Mouse (Mus musculus) heart, embryonic 15.5 days (tissue): ENCODE data around the gene Cav2. TPM values are rescaled to one million over a fixed set of nuclear protein-coding genes. Genes with fewer than 3 reads are reported as not detected.

Experiments used
- ATAC-seq: fragments of 200-750 bp; cut with Nextera tagmentation; replicated peaks from 2 replicates; pipeline ENCODE4 v1.8.0; 2017; ENCODE audit warnings: low read depth, moderate TSS enrichment; ENCODE audit not compliant: insufficient number of reproducible peaks, insufficient read depth, low FRiP score
- H3K27ac ChIP-seq: fragments of 300-500 bp; sonication (generic); 2 replicates; pipeline ENCODE4 v1.5.1; 2015; ENCODE audit warnings: mild to moderate bottlenecking, inconsistent platforms
- H3K27me3 ChIP-seq: fragments of 300-500 bp; sonication (generic); 2 replicates; pipeline ENCODE4 v1.6.1; 2015; ENCODE audit warnings: inconsistent platforms
- H3K36me3 ChIP-seq: fragments of 300-500 bp; sonication (generic); 2 replicates; pipeline ENCODE4 v1.6.1; 2015; ENCODE audit warnings: mild to moderate bottlenecking, inconsistent platforms
- H3K4me1 ChIP-seq: fragments of 300-500 bp; sonication (generic); replicated peaks from 2 replicates; pipeline ENCODE4 v1.6.1; 2015; ENCODE audit warnings: inconsistent platforms
- H3K4me2 ChIP-seq: fragments of 300-500 bp; sonication (generic); 2 replicates; pipeline ENCODE4 v1.6.1; 2015; ENCODE audit warnings: inconsistent platforms, mild to moderate bottlenecking, moderate library complexity
- H3K4me3 ChIP-seq: fragments of 300-500 bp; sonication (generic); 2 replicates; pipeline ENCODE4 v1.5.1; 2015; ENCODE audit warnings: mild to moderate bottlenecking, inconsistent platforms
- H3K9ac ChIP-seq: fragments of 300-500 bp; sonication (generic); 2 replicates; pipeline ENCODE4 v1.6.1; 2015; ENCODE audit warnings: mild to moderate bottlenecking, inconsistent platforms
- H3K9me3 ChIP-seq: fragments of 300-500 bp; sonication (generic); replicated peaks from 2 replicates; pipeline ENCODE4 v1.6.1; 2016; ENCODE audit warnings: inconsistent platforms
- WGBS: fragments of 180-500 bp; shearing (Covaris S2); methylation state at CpG from one replicate; pipeline ENCODE4 v1.1.7; 2015; ENCODE audit warnings: mixed read lengths; 5-methylcytosine and 5-hydroxymethylcytosine counted together
- polyA plus RNA-seq: library from polyadenylated mRNA; unstranded; fragments of >200 nt; fragmentation: Nextera tagmentation; extraction: Ambion mirVana; gene quantifications from 2 replicates; pipeline ENCODE4 v1.2.1, GENCODE M21; 2015

Gene Cav2
- polyA plus RNA-seq, 1 experiment from 2014 or later: 44.2 TPM

GRCm38 (mm10) chr6:17314241-17314640, 33.3 kb downstream of the Cav2 start:
- 85% methylated on average over 2 of the region's 2 CpGs for WGBS
- ATAC-seq: no peak
- no peaks in the 10 kb centered on the region for H3K36me3 ChIP-seq
- H3K4me3 ChIP-seq: no peak overlapping the region
- H3K27me3 ChIP-seq: no peaks in the 10 kb centered on the region
- H3K4me1 ChIP-seq: peaks cover 15% of the 10 kb centered on the region
- H3K4me2 ChIP-seq: no peak overlapping the region
- H3K9ac ChIP-seq: no peak overlapping the region
- no peaks in the 10 kb centered on the region for H3K9me3 ChIP-seq
- H3K27ac ChIP-seq: no peak overlapping the region

GRCm38 (mm10) chr6:17314659-17315616, 34.0 kb downstream of the Cav2 start:
- Histone ChIP-seq H3K4me1 (peaks cover 15% of the 10 kb centered on the region), H3K9ac (no peak overlapping the region), H3K4me2 (no peak overlapping the region), H3K9me3 (no peaks in the 10 kb centered on the region), H3K27ac (0 out of 2 replicates have a peak overlapping the region, but pooled peaks have one; percentile 60), H3K36me3 (no peaks in the 10 kb centered on the region), H3K27me3 (no peaks in the 10 kb centered on the region), H3K4me3 (no peak overlapping the region)
- 78% methylated on average over 5 of the region's 5 CpGs for WGBS
- no peak for ATAC-seq

- ATAC-seq: peak; percentile 75
- Histone ChIP-seq H3K4me2 (no peak overlapping the region), H3K4me3 (no peak overlapping the region), H3K9ac (no peak overlapping the region), H3K9me3 (no peaks in the 10 kb centered on the region), H3K36me3 (no peaks in the 10 kb centered on the region), H3K27ac (peak overlapping the region; percentile 60), H3K27me3 (no peaks in the 10 kb centered on the region), H3K4me1 (peaks cover 15% of the 10 kb centered on the region)
- WGBS: 57% methylated on average over 15 of the region's 15 CpGs
Observed at GRCm38 (mm10) chr6:17316294-17317166, 35.5 kb downstream of the Cav2 start.

GRCm38 (mm10) chr6:17317167-17317524, 36.2 kb downstream of the Cav2 start:
- H3K9ac ChIP-seq: no peak overlapping the region
- no peak overlapping the region for H3K4me3 ChIP-seq
- peak overlapping the region; percentile 60 for H3K27ac ChIP-seq
- H3K4me2 ChIP-seq: no peak overlapping the region
- peaks cover 15% of the 10 kb centered on the region for H3K4me1 ChIP-seq
- no peaks in the 10 kb centered on the region for H3K9me3 ChIP-seq
- no peaks in the 10 kb centered on the region for H3K36me3 ChIP-seq
- ATAC-seq: peak; percentile 43
- no peaks in the 10 kb centered on the region for H3K27me3 ChIP-seq
- WGBS: 29% methylated on average over 1 of the region's 1 CpGs

GRCm38 (mm10) chr6:17317944-17318343, 37.0 kb downstream of the Cav2 start:
- Histone ChIP-seq H3K4me1 (peaks cover 15% of the 10 kb centered on the region), H3K4me2 (no peak overlapping the region), H3K9me3 (no peaks in the 10 kb centered on the region), H3K27me3 (no peaks in the 10 kb centered on the region), H3K27ac (no peak overlapping the region), H3K36me3 (no peaks in the 10 kb centered on the region), H3K4me3 (no peak overlapping the region), H3K9ac (no peak overlapping the region)
- WGBS: 44% methylated on average over 1 of the region's 1 CpGs
- no peak for ATAC-seq

- Histone ChIP-seq H3K27ac (no peak overlapping the region), H3K4me3 (no peak overlapping the region), H3K36me3 (no peaks in the 10 kb centered on the region), H3K9me3 (no peaks in the 10 kb centered on the region), H3K4me2 (no peak overlapping the region), H3K27me3 (no peaks in the 10 kb centered on the region), H3K4me1 (peaks cover 15% of the 10 kb centered on the region), H3K9ac (no peak overlapping the region)
- 74% methylated on average over 6 of the region's 6 CpGs for WGBS
- no peak for ATAC-seq
Observed at GRCm38 (mm10) chr6:17321976-17322375, 41.0 kb downstream of the Cav2 start.

GRCm38 (mm10) chr6:17327216-17327615, 46.2 kb downstream of the Cav2 start:
- ATAC-seq: no peak
- H3K36me3 ChIP-seq: no peaks in the 10 kb centered on the region
- no peak overlapping the region for H3K27ac ChIP-seq
- peak overlapping the region; percentile 52 for H3K4me2 ChIP-seq
- no peak overlapping the region for H3K9ac ChIP-seq
- peaks cover 12% of the 10 kb centered on the region for H3K4me1 ChIP-seq
- H3K27me3 ChIP-seq: no peaks in the 10 kb centered on the region
- no peak overlapping the region for H3K4me3 ChIP-seq
- WGBS: 23% methylated on average over 11 of the region's 11 CpGs
- no peaks in the 10 kb centered on the region for H3K9me3 ChIP-seq

GRCm38 (mm10) chr6:17329801-17330200, 48.8 kb downstream of the Cav2 start:
- no peak overlapping the region for H3K4me3 ChIP-seq
- peaks cover 12% of the 10 kb centered on the region for H3K4me1 ChIP-seq
- WGBS: 49% methylated on average over 3 of the region's 3 CpGs
- H3K9me3 ChIP-seq: no peaks in the 10 kb centered on the region
- no peaks in the 10 kb centered on the region for H3K36me3 ChIP-seq
- no peak overlapping the region for H3K4me2 ChIP-seq
- no peak for ATAC-seq
- H3K27ac ChIP-seq: no peak overlapping the region
- no peaks in the 10 kb centered on the region for H3K27me3 ChIP-seq
- H3K9ac ChIP-seq: no peak overlapping the region

GRCm38 (mm10) chr6:17337724-17338123, 56.7 kb downstream of the Cav2 start:
- no peak overlapping the region for H3K9ac ChIP-seq
- H3K27ac ChIP-seq: no peak overlapping the region
- no peaks in the 10 kb centered on the region; the same call in 1 of the 2 replicates for H3K4me1 ChIP-seq
- ATAC-seq: no peak
- 83% methylated on average over 2 of the region's 2 CpGs for WGBS
- no peak overlapping the region for H3K4me2 ChIP-seq
- no peaks in the 10 kb centered on the region for H3K36me3 ChIP-seq
- H3K4me3 ChIP-seq: no peak overlapping the region
- no peaks in the 10 kb centered on the region for H3K9me3 ChIP-seq
- no peaks in the 10 kb centered on the region for H3K27me3 ChIP-seq
